Mouse (Mus musculus): ENCODE measurements around the gene Trim38.

DNA sequence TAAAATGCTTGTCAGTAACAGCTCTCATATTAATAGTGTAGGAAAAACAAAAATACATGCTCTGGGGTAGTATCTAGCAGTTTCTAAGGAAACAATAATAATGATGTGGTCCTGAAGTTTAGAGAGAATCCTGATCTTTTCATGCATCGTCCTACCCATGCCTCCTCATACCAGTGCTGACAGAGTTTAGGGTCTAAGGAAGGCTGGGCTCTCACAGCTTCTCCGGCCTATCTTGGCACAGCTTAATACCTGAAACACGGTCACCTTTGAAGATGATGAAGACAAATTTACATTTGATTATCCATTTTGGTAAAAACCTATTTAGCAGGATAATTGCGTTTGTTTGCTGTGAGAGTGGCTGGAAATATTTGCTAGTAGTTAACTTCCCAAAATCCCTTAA lies 25.8 kb upstream of the Trim38 start:
- TF ChIP-seq CTCF (IDR thresholded peaks at IDR 0.05; ENCODE audit: borderline replicate concordance, control insufficient read depth, extremely low read depth, insufficient read depth, low read length, poor library complexity) = no peak
- no peak for TF ChIP-seq POLR2A (IDR thresholded peaks at IDR 0.05; ENCODE audit: control insufficient read depth, extremely low read depth, insufficient read depth, low read length, poor library complexity)

Measured in thymus, adult 2 months (tissue).